Mouse (Mus musculus) myocyte (in vitro differentiated cells): ENCODE measurements at regions not wholly inside any gene's neighbourhood (a gene's known extent, or its start where the extent isn't known, plus 50 kb on each side); places are given as distances from the start of the nearest gene placed in this dataset.

Source experiments
- H3K27me3 ChIP-seq: one replicate; pipeline ENCODE4 v1.6.1; 2011; ENCODE audit not compliant: control insufficient read depth, insufficient read depth, insufficient read length
- H3K36me3 ChIP-seq: one replicate; pipeline ENCODE4 v1.6.1; 2011; ENCODE audit not compliant: control insufficient read depth, insufficient read depth
- H3K4me2 ChIP-seq: one replicate; pipeline ENCODE4 v1.6.1; 2011; ENCODE audit warnings: low read depth, control low read depth
- H3K4me3 ChIP-seq: one replicate; pipeline ENCODE4 v1.5.1; 2011; ENCODE audit warnings: mild to moderate bottlenecking, control low read depth, moderate library complexity
- H3K79me2 ChIP-seq: one replicate; pipeline ENCODE4 v1.6.1; 2011; ENCODE audit not compliant: control insufficient read depth, insufficient read depth
- H3ac ChIP-seq: one replicate; pipeline ENCODE4 v1.6.1; 2011; ENCODE audit not compliant: control insufficient read depth, insufficient read length
- CEBPB ChIP-seq: IDR thresholded peaks from 2 replicates; pipeline ENCODE4 v1.6.1; 2011; ENCODE audit warnings: mild to moderate bottlenecking, moderate library complexity; ENCODE audit not compliant: poor library complexity, insufficient read depth, severe bottlenecking
- E2F4 ChIP-seq: IDR thresholded peaks from one replicate; pipeline ENCODE4 v1.6.1; 2011; ENCODE audit warnings: mild to moderate bottlenecking, control low read depth, moderate library complexity; ENCODE audit not compliant: insufficient read depth
- MAX ChIP-seq: IDR thresholded peaks from one replicate; pipeline ENCODE4 v1.6.1; 2011; ENCODE audit warnings: low read depth, mild to moderate bottlenecking, control low read depth
- MYOD1 ChIP-seq, 3 experiments: IDR thresholded peaks; one replicate each; pipeline ENCODE4 v1.6.1; 2011; ENCODE audit warnings: control low read depth in 2 of 3, low read depth in 2 of 3, mild to moderate bottlenecking in 2 of 3, moderate library complexity in 1 of 3; ENCODE audit not compliant: insufficient read length in 2 of 3, control insufficient read depth in 1 of 3
- MYOG ChIP-seq, 3 experiments: IDR thresholded peaks; one replicate each; pipeline ENCODE4 v1.6.1; 2011; ENCODE audit warnings: control low read depth in 2 of 3, low read depth in 2 of 3, mild to moderate bottlenecking in 2 of 3; ENCODE audit not compliant: insufficient read length in 2 of 3, control insufficient read depth in 1 of 3, insufficient read depth in 1 of 3
- POLR2A ChIP-seq: IDR thresholded peaks from one replicate; pipeline ENCODE4 v1.6.1; 2011; ENCODE audit warnings: low read depth, mild to moderate bottlenecking, control low read depth, moderate library complexity; ENCODE audit not compliant: insufficient read length
- POLR2AphosphoS2 ChIP-seq: IDR thresholded peaks from one replicate; pipeline ENCODE4 v1.6.1; 2011; ENCODE audit warnings: low read depth, control low read depth; ENCODE audit not compliant: insufficient read length
- REST ChIP-seq: IDR thresholded peaks from one replicate; pipeline ENCODE4 v1.6.1; 2011; ENCODE audit warnings: mild to moderate bottlenecking, control low read depth, moderate library complexity; ENCODE audit not compliant: insufficient read depth, insufficient read length
- SRF ChIP-seq: IDR thresholded peaks from one replicate; pipeline ENCODE4 v1.6.1; 2011; ENCODE audit warnings: low read depth; ENCODE audit not compliant: control insufficient read depth, insufficient read length
- TCF12 ChIP-seq: IDR thresholded peaks from one replicate; pipeline ENCODE4 v1.6.1; 2011; ENCODE audit warnings: mild to moderate bottlenecking, control low read depth; ENCODE audit not compliant: poor library complexity, insufficient read depth, severe bottlenecking
- TCF3 ChIP-seq: IDR thresholded peaks from one replicate; pipeline ENCODE4 v1.6.1; 2011; ENCODE audit warnings: low read depth, control low read depth; ENCODE audit not compliant: insufficient read length
- USF1 ChIP-seq: IDR thresholded peaks from one replicate; pipeline ENCODE4 v1.6.1; 2011; ENCODE audit warnings: low read depth, mild to moderate bottlenecking, control low read depth, moderate library complexity

GRCm38 (mm10) chr6:117506619-117507018 is 334.4 kb upstream of the Zfp637 start:
- Histone ChIP-seq H3K27me3 (no peaks in the 10 kb centered on the region), H3K4me3 (no peak overlapping the region)
- TF ChIP-seq CEBPB (no peak), USF1 (no peak), POLR2AphosphoS2 (no peak), MYOD1 (IDR thresholded peaks at IDR 0.05; ENCODE audit: control insufficient read depth in 1 of 3, insufficient read length in 2 of 3, low read depth in 2 of 3) (no peak), REST (no peak), TCF3 (no peak), SRF (no peak), MYOG (IDR thresholded peaks at IDR 0.05; ENCODE audit: control insufficient read depth in 1 of 3, insufficient read depth in 1 of 3, insufficient read length in 2 of 3, low read depth in 2 of 3) (no peak), POLR2A (no peak), MAX (no peak), TCF12 (no peak), E2F4 (no peak)

GRCm38 (mm10) chr6:117508860-117509259 is 332.1 kb upstream of the Zfp637 start:
- no peaks in the 10 kb centered on the region for H3K36me3 ChIP-seq
- H3ac ChIP-seq = no peak overlapping the region
- H3K27me3 ChIP-seq = no peaks in the 10 kb centered on the region
- no peak overlapping the region for H3K4me2 ChIP-seq
- no peaks in the 10 kb centered on the region for H3K79me2 ChIP-seq
- no peak overlapping the region for H3K4me3 ChIP-seq
- no peak for TF ChIP-seq CEBPB

More at GRCm38 (mm10) chr6:117506619-117507018, 334.4 kb upstream of the Zfp637 start:
- H3ac ChIP-seq = no peak overlapping the region
- H3K4me2 ChIP-seq = no peak overlapping the region
- no peaks in the 10 kb centered on the region for H3K36me3 ChIP-seq
- H3K79me2 ChIP-seq = no peaks in the 10 kb centered on the region

DNA sequence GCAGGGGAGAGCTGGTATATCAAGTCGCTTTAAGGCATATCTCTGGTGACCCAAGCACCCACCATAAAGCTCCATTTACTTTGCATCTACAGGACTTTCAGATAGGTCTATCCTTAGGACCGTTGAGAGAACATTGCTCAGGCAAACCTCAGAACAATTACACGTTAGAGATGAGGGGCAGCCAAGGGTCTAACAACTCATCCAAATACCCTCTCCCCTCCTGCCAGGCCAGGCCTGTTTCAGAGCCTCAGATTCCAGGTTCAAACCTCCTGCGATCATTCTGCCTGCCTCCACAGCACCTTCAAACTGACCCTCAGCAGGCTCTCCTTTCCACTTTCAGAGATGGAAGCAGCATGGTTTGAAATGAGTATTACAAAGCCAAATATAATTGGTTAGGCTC is 331.0 kb upstream of the Zfp637 start:
- Histone ChIP-seq H3K4me2 (no peak overlapping the region), H3K27me3 (no peaks in the 10 kb centered on the region), H3K79me2 (no peaks in the 10 kb centered on the region), H3K36me3 (no peaks in the 10 kb centered on the region), H3ac (no peak overlapping the region), H3K4me3 (no peak overlapping the region)
- TF ChIP-seq USF1 (no peak), TCF12 (no peak), SRF (no peak), TCF3 (no peak), MAX (no peak), REST (no peak), E2F4 (no peak), CEBPB (no peak), MYOG (IDR thresholded peaks at IDR 0.05; ENCODE audit: control insufficient read depth in 1 of 3, insufficient read depth in 1 of 3, insufficient read length in 2 of 3, low read depth in 2 of 3) (no peak), POLR2A (no peak), POLR2AphosphoS2 (no peak), MYOD1 (IDR thresholded peaks at IDR 0.05; ENCODE audit: control insufficient read depth in 1 of 3, insufficient read length in 2 of 3, low read depth in 2 of 3) (no peak)

DNA sequence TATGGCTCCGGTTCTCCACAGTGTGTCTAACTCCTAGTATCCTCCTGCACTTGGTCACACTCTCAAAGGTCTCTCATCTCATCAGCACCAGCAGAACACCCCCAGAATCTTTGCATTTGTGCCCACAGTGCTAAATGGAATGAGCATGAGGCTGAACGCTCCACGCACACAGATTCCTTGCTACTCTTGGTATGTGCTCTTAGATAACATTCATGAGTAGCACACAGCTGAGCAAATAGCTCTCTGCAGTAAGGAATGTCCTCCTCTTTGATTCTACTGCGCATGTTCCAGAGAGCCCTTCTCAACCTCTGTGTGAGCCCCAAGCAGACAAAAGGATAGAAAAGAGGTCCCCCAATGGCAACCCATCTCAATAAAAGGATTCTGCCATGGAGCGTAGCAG is 326.1 kb upstream of the Zfp637 start:
- no peak overlapping the region for H3ac ChIP-seq
- H3K36me3 ChIP-seq = no peaks in the 10 kb centered on the region
- H3K27me3 ChIP-seq = no peaks in the 10 kb centered on the region
- no peak overlapping the region for H3K4me3 ChIP-seq
- no peak overlapping the region for H3K4me2 ChIP-seq
- no peaks in the 10 kb centered on the region for H3K79me2 ChIP-seq
- TF ChIP-seq MAX (no peak), TCF3 (no peak), SRF (no peak), E2F4 (no peak), TCF12 (no peak), MYOD1 (IDR thresholded peaks at IDR 0.05; ENCODE audit: control insufficient read depth in 1 of 3, insufficient read length in 2 of 3, low read depth in 2 of 3) (no peak), POLR2A (no peak), REST (no peak), CEBPB (no peak), POLR2AphosphoS2 (no peak), USF1 (no peak), MYOG (IDR thresholded peaks at IDR 0.05; ENCODE audit: control insufficient read depth in 1 of 3, insufficient read depth in 1 of 3, insufficient read length in 2 of 3, low read depth in 2 of 3) (no peak)

GRCm38 (mm10) chr6:117516906-117517305 is 324.1 kb upstream of the Zfp637 start:
- no peak overlapping the region for H3ac ChIP-seq
- H3K27me3 ChIP-seq = no peaks in the 10 kb centered on the region
- H3K79me2 ChIP-seq = no peaks in the 10 kb centered on the region
- no peak overlapping the region for H3K4me2 ChIP-seq
- no peaks in the 10 kb centered on the region for H3K36me3 ChIP-seq
- no peak overlapping the region for H3K4me3 ChIP-seq
- no peak for TF ChIP-seq TCF12
- TF ChIP-seq MAX = no peak
- no peak for TF ChIP-seq SRF
- TF ChIP-seq POLR2A = no peak
- no peak for TF ChIP-seq MYOG (IDR thresholded peaks at IDR 0.05; ENCODE audit: control insufficient read depth in 1 of 3, insufficient read depth in 1 of 3, insufficient read length in 2 of 3, low read depth in 2 of 3)
- TF ChIP-seq CEBPB = no peak
- TF ChIP-seq TCF3 = no peak
- no peak for TF ChIP-seq MYOD1 (IDR thresholded peaks at IDR 0.05; ENCODE audit: control insufficient read depth in 1 of 3, insufficient read length in 2 of 3, low read depth in 2 of 3)
- TF ChIP-seq E2F4 = no peak
- TF ChIP-seq REST = no peak
- no peak for TF ChIP-seq POLR2AphosphoS2
- TF ChIP-seq USF1 = no peak
